Mouse (Mus musculus) layer of hippocampus, adult 9-10 months (tissue): ENCODE results near the gene Gm17949.
"Not testable (repeated sequence)": the region's sequence is repeated elsewhere in the genome, so short reads cannot be mapped to it uniquely, and the experiment has no call there.

ENCODE experiments used
- DNase-seq: peaks from one replicate; pipeline ENCODE4 v3.0.0; 2022; ENCODE audit warnings: low spot score

The Gm17949 gene

DNA sequence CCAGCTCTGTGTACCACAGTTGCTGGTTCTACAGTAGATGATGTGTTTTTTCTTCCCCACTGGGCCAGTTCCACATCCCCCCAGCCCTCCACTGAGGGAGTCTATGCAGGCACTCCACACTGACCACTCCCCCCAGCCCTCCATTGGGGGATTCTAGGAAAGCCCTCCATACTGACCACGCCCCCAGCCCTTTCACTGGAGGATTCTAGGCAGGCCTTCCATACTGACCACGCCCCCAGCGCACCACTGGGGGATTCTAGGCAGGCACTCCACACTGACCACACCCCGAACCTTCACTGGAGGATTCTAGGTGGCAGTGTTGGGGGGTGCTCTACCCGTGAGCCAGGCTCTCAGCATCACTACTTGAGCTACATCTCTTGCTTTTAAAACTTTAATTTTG, 36.1 kb downstream of the Gm17949 start:
- DNase-seq: no peak

DNA sequence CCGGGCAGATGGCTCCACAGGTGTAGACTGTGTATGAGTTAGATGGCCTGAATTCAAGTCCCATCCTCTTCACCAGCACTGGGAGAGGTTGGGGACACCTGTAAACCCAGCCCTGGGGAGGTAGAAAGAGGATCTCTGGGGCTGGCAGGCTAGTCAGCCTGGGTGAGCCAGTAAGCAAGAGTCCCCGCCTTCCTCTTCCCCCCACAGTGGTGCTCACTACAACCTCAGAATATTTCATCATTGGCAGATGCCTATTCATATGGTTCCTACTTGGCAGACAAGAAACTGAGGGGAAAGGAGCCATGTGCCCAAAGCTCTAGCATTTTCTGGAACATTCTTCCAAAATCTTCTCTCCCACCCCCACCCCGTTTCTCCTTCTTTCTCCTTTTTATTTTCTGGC, 37.5 kb downstream of the Gm17949 start:
- no peak for DNase-seq

DNA sequence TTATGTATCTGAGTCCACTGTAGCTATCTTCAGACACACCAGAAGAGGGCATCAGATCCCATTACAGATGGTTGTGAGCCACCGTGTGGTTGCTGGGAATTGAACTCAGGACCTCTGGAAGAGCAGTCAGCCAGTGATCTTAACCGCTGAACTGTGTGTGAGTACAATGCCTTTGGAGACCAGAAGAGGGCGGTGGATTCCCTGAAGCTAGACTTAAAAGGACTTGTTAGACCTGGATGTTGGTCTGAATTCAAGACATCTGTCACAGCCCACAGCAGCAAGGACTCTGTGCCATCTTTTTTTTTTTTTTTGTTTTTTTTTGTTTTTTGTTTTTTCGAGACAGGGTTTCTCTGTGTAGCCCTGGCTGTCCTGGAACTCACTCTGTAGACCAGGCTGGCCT, 40.4 kb downstream of the Gm17949 start:
- DNase-seq: not testable (repeated sequence)

DNA sequence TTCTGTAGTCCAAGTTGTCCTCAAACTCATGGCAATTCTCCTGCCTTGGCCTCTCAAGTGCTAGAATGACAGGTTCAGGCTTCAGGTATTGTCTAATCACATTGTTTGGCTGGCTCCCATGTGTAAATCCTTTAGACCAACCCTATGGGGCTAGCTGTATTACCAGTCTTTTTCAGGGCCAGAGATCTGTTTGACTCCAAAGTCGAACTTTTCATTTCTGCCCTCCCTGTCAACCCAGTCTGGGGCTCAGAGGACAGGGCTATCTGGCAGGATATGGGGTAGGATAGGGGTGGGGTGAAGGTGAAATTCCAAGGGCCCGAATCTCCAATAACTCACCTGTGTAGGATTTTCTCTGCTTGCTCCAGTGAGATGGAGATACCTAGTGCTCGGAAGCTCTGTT, 45.0 kb downstream of the Gm17949 start:
- DNase-seq: no peak

DNA sequence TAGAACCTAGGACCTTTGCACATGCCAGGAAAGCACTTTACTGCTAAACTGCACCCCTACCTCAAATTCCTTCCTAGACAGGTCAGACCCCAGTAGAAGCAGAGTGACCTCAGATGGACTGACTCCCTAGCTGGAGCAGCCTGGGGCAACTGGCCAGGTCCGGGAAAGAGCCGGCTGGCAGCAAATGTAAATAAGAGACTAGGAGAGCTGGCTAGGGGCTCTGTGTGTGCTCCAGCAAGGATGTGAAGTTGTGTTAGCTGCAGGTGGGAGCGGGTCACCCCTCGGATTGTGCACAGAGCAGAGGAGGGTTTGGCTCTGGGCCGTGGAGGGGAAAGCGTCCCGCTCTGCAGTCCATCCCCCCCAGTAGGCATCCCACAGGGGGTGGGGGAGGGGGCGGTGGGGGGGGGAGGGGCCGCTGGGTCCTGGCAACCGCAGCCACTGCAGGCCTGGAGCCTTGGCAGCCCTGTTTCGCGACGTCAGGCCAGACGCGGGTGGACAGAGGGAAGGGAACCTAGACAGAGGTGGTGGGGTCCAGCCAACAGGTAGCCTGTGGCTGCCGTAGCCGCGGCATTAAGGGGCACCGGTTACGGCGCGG, 47.7 kb downstream of the Gm17949 start, which contains the start of gene Crb3:
Gene Crb3 (plus strand): TSS at position 215 of the 595 bp plus-strand sequence.
- DNase-seq: no peak

DNA sequence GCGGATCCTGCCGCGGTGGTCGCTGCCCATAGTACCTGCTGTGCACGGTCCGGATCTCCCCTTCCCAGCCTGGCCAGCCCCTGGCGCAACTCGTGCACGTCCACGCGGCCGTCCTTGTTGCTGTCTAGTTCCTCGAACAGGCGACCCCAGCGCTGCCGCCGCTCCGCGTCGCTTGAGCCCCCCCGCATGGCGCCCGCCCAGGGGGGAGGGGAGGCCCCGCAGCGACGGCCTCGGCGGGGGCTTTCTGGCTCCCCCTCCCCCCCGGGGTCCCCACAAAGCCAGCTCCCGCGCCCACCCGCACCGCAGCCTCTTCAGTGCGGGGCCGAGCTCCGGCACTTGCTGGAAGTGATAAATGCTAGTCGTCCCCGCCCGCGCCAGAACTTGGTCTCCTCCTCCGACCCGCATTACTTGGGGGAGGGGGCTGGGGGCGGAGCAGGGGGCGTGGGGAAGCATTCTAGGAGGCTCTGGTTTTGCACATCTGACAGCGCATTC, 48.3 kb downstream of the Gm17949 start, which contains the start of gene Slc25a23:
Gene Slc25a23 (minus strand): TSS at position 378 of the 492 bp plus-strand sequence.
- DNase-seq: peak; percentile 37

DNA sequence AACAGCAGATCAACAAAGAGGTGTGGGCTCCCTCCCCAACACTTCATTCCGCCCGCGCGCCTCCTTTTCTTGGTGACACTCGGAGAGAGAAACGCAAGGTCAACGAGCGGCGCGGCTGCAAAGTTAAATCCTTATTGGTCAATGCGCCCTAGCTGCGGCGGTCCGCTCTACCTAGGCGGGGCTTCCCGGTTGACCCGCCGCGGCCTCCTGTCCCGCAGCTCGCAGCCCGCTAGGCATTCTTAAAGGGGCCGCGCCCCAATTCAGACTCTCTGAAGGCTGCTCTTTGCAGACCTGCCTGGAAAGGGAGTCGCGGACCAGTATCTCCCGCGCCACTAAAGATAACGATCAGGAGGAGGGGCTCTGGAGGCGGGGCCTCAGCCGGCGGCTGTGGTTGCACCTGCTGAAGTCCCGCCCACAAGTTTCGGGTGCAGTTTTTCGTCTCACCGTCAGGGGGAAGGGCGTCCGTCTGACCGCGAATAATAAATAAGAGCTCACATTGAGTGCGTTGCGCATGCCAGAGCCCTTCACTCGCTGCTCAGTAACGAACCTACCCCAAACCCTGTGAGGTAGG, 49.0 kb downstream of the Gm17949 start:
- peak; percentile 96 for DNase-seq

DNA sequence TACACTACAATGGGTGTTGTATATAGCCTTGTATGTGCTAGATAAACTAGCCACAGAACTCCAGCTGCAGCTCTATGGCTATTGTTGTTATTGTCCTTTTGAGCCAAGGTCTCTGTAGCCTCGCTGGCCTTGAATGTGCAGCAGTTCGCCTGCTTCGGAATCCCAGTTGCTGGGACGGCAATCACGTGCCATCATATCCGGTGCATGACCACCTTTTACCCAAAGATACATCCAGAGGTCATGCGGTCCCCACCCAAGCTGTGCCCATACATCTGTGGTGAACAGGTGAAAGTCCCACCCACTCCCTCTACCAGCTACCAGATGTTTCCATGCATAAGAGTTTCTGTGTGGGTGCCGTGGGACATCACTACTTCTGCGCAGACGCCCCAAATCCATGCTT, 49.8 kb downstream of the Gm17949 start:
- no peak for DNase-seq

DNA sequence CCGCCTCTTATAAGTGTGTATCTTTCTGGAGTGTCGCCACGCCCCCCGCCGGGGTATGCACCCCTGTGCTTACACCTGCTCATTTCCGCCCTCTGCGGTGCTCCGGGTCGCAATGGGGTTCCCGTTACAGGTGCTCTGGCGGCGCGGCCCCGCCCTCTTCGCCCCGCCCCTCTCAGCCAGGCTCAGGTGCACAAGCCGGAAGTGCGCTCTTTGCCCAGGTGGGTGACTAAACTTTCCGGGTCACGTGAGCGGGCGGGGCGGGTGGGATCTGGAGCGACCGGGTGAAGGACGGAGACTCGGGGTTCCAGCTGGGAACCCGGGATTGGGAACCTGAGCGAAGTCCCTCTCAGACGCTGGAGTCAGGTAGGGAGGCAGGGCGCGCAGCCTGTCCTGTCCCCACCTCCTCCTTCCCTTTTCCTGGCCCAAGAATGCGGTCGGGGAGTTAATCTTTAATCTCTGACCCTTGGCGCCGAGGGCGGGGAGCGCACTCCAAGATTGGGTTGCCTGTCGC, 50.8 kb downstream of the Gm17949 start:
- DNase-seq: no peak

DNA sequence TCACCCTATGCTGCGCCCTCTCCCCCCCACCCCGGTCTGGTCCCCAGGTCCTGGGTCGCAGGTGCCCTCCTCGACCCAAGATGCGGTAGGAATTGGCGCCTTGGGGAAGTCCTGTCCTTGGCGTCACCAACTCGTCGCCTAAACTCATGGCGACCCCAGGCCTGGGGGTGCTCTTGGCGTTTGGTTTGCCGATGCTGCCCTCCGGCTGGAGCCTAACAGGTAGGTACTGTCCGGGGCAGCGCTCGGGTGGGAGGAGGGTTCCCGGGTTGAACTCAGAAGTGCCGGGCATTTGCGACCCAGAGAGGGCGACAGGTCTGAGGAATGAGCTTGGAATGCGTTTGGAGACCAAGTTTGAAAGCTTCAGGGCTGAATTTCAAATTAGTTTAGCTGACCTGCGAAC, 51.3 kb downstream of the Gm17949 start:
- no peak for DNase-seq

DNA sequence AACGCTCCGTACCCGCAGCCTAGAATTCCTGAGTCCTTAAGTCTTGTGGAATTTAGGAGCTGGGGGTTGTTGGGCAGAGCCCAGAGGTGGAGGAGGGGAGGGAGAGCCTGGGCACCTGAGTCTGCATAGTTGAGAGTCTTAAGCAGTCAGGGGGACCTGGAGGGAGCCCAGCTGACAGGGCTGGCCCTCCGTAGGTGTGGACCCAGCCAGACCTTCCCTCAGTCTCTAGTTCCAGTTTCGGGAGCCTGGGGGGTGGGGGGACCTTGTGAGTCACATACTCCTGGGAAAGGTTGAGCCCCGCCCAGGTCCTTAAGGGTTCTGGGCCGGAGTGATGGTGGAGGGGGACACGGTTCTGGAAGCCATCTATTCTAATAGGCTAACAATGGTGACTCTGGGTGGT, 51.8 kb downstream of the Gm17949 start:
- no peak for DNase-seq

DNA sequence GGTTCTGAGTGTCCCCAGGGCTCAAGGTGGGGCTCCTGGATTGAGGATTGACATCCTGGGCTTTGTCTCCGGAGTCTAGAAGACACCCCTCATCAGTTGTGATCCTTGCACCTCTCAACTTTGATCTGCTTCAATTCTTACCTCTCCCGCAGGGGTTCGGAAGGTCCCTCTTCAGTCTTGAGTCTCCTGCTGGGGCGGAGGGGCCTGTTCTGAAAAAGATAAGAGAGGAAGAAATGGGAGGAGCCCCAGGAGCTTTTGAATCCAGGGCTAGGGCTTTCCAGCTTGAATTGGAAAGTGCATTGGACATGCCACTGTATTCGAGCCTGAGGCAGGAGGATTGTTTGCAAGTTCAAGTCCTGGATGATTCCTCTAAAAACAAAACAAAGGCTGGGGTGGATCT, 55.6 kb downstream of the Gm17949 start:
- DNase-seq: no peak

DNA sequence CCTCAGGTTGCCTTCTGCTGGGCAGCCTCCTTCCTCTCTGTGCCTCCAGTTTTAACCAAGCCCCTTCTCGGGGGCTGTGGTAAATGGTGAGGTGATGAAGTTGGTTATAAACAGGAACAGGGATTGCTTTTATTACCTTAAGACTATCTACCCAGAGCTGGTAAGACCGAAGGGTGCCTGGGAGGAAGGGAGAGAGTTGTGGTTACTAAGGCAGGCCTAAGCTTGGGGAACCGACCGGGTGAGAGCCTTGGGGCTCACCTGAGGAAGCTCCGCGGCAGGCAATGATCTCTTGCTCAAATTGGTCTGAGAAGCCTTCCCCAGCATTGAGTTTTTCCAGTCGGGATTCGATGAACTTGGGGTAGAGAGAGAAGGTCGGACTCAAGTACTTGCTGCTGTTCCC, 59.0 kb downstream of the Gm17949 start:
- DNase-seq: no peak

DNA sequence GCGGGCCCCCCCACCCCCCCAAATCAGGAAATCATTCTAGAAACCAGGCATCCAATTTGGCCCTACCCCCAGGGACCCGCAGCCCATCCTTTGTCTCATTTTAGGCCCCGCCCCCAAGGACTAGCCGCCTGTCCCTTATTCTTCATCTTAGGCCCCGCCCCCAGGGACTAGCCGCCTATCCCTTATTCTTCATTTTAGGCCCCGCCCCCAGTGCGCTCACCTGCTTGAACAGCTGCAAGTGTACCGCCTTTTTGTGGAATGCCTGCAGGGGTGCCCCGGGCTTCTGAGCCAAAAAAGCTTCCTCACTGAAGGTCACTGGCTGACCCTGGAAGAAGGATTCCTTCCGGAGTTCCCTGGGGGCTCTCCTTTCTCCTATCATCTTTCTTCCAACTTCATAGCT, 59.4 kb downstream of the Gm17949 start:
- no peak for DNase-seq
